Mouse (Mus musculus) cortical plate, adult 2 months (tissue): ENCODE results near the gene Traf3. TPM values are rescaled to one million over a fixed set of nuclear protein-coding genes. Genes with fewer than 3 reads are reported as not detected.

Experiments
- H3K27ac ChIP-seq: fragments of 200-500 bp; 2 replicates; pipeline ENCODE4 v1.5.1; 2012; ENCODE audit warnings: low read length, control low read depth, inconsistent platforms; ENCODE audit not compliant: insufficient read depth
- H3K4me1 ChIP-seq: fragments of 200-500 bp; 2 replicates; pipeline ENCODE4 v1.6.1; 2011; ENCODE audit warnings: low read length; ENCODE audit not compliant: control insufficient read depth, insufficient read depth
- H3K4me3 ChIP-seq: fragments of 200-500 bp; 2 replicates; pipeline ENCODE4 v1.5.1; 2011; ENCODE audit warnings: mild to moderate bottlenecking, low read length, control low read depth; ENCODE audit not compliant: insufficient read depth
- CTCF ChIP-seq: fragments of 200-500 bp; IDR thresholded peaks from 2 replicates; pipeline ENCODE4 v1.5.1; 2011; ENCODE audit warnings: mild to moderate bottlenecking, control low read depth, low read length; ENCODE audit not compliant: insufficient read depth; ENCODE audit errors: extremely low read depth
- POLR2A ChIP-seq: fragments of 200-500 bp; IDR thresholded peaks from 2 replicates; pipeline ENCODE4 v1.6.1; 2011; ENCODE audit warnings: mild to moderate bottlenecking, low read length, control low read depth; ENCODE audit not compliant: insufficient read depth; ENCODE audit errors: extremely low read depth
- polyA plus RNA-seq: library from polyadenylated mRNA; depleted of rRNA; stranded (reverse); fragments of >200 nt; gene quantifications from 2 replicates; pipeline ENCODE4 v1.2.3, GENCODE M21; 2012

Gene Traf3
- polyA plus RNA-seq, 1 experiment: 31.6 TPM

GRCm38 (mm10) chr12:111164310-111164751 lies 1.8 kb upstream of the Traf3 start:
- Histone ChIP-seq H3K27ac (no peak overlapping the region), H3K4me3 (peak overlapping the region; percentile 16), H3K4me1 (peaks cover 13% of the 10 kb centered on the region)
- TF ChIP-seq CTCF (no peak), POLR2A (no peak)

- peaks cover 11% of the 10 kb centered on the region for H3K4me1 ChIP-seq
- TF ChIP-seq POLR2A (no peak), CTCF (peak; percentile 23; the same call in 1 of the 2 replicates)
- H3K4me3 ChIP-seq: peak overlapping the region; percentile 45; the same call in 1 of the 2 replicates
- no peak overlapping the region for H3K27ac ChIP-seq
Measured at GRCm38 (mm10) chr12:111165146-111165812, 891 bp upstream of the Traf3 start.

GRCm38 (mm10) chr12:111166681-111167289 lies 615 bp downstream of the Traf3 start:
- TF ChIP-seq POLR2A (no peak), CTCF (no peak)
- H3K27ac ChIP-seq: no peak overlapping the region
- peak overlapping the region; percentile 70 for H3K4me3 ChIP-seq
- peaks cover 11% of the 10 kb centered on the region for H3K4me1 ChIP-seq

GRCm38 (mm10) chr12:111168891-111169290 lies 2.7 kb downstream of the Traf3 start:
- no peak overlapping the region for H3K4me3 ChIP-seq

GRCm38 (mm10) chr12:111178772-111179171 lies 12.6 kb downstream of the Traf3 start:
- Histone ChIP-seq H3K27ac (no peak overlapping the region), H3K4me3 (no peak overlapping the region), H3K4me1 (no peaks in the 10 kb centered on the region)
- TF ChIP-seq POLR2A (no peak), CTCF (no peak)

More at GRCm38 (mm10) chr12:111168891-111169290, 2.7 kb downstream of the Traf3 start:
- Histone ChIP-seq H3K4me1 (0 out of 2 replicates have a peak, but pooled peaks cover 2% of the 10 kb centered on the region), H3K27ac (no peak overlapping the region)
- TF ChIP-seq CTCF: no peak

- Histone ChIP-seq H3K4me1 (no peaks in the 10 kb centered on the region), H3K4me3 (no peak overlapping the region), H3K27ac (no peak overlapping the region)
- TF ChIP-seq CTCF (no peak), POLR2A (no peak)
Measured at GRCm38 (mm10) chr12:111181848-111182247, 15.7 kb downstream of the Traf3 start.

- H3K27ac ChIP-seq: no peak overlapping the region
- TF ChIP-seq CTCF (no peak), POLR2A (no peak)
- no peak overlapping the region for H3K4me3 ChIP-seq
- H3K4me1 ChIP-seq: no peaks in the 10 kb centered on the region
Measured at GRCm38 (mm10) chr12:111182378-111182777, 16.2 kb downstream of the Traf3 start.

- Histone ChIP-seq H3K4me1 (no peaks in the 10 kb centered on the region), H3K27ac (no peak within 1 kb of the TSS), H3K4me3 (no peak within 1 kb of the TSS)
- TF ChIP-seq POLR2A: no peak
- no peak for TF ChIP-seq CTCF
Measured at GRCm38 (mm10) chr12:111184476-111184875, 18.3 kb downstream of the Traf3 start, which contains the start of gene 4930595D18Rik. TSS of gene 4930595D18Rik (minus strand) at chr12:111184491.

- Histone ChIP-seq H3K4me1 (no peaks in the 10 kb centered on the region), H3K27ac (no peak overlapping the region), H3K4me3 (no peak overlapping the region)
- TF ChIP-seq POLR2A (no peak), CTCF (no peak)
Measured at GRCm38 (mm10) chr12:111186986-111187385, 20.8 kb downstream of the Traf3 start.

GRCm38 (mm10) chr12:111188295-111188694 lies 22.1 kb downstream of the Traf3 start:
- H3K27ac ChIP-seq: no peak overlapping the region
- peaks cover 5% of the 10 kb centered on the region for H3K4me1 ChIP-seq
- no peak overlapping the region for H3K4me3 ChIP-seq
- TF ChIP-seq CTCF (no peak), POLR2A (no peak)
